Comparison of ENCODE assay signal across 17 mouse cellular contexts in genomic region chr13:53935174-53935699, GRCm38 (mm10).
DNase-seq lines count a peak whose midpoint lies in the region; ATAC-seq and TF ChIP-seq lines count a peak whose summit lies in the region.
"Had no signal": no experiment of that assay in that cellular context is flagged by ENCODE, and none has a peak within 500 bp of the region (broad histone marks: within the 10 kb centered on the region; RNA-seq: fewer than 3 reads in every experiment).

No protein-coding gene starts in this region.

- peak; percentile 11 to 30 for DNase-seq in cerebellum, adult 18-20 months
- DNase-seq in cerebellum, adult 9-11 months = no peak
- DNase-seq in forebrain, embryonic 11.5 days (ENCODE audit: low spot score) = no peak
- DNase-seq in hindbrain, postnatal 0 days (ENCODE audit: low spot score) = peak; percentile 28
- DNase-seq in hindbrain, embryonic 10.5 days (ENCODE audit: low spot score) = no peak
- DNase-seq in brain, embryonic 14.5 days (ENCODE audit: low read depth) = peak; percentile 71
- no peak for DNase-seq in adrenal gland, postnatal 10 days
- DNase-seq: adrenal gland, postnatal 14 days; gastrocnemius, postnatal 36 days; heart, adult 11 months; heart, postnatal 36 days; kidney, adult 11 months; kidney, adult 9 months had no signal

- WGBS in forebrain, embryonic 13.5 days = 76% methylated on average over 14 of the region's 14 CpGs
- WGBS in forebrain, embryonic 11.5 days = 87% methylated on average over 14 of the region's 14 CpGs
- 61% methylated on average over 14 of the region's 14 CpGs for WGBS in hindbrain, postnatal 0 days
- WGBS in hindbrain, embryonic 10.5 days = 88% methylated on average over 14 of the region's 14 CpGs

- H3K9me3 ChIP-seq in forebrain, embryonic 13.5 days (replicated peaks) = no peaks in the 10 kb centered on the region
- no peaks in the 10 kb centered on the region for H3K9me3 ChIP-seq in forebrain, embryonic 11.5 days (ENCODE audit: control insufficient read depth, low read length)
- H3K9me3 ChIP-seq in hindbrain, postnatal 0 days (ENCODE audit: low read length) = no peaks in the 10 kb centered on the region
- no peaks in the 10 kb centered on the region for H3K9me3 ChIP-seq in hindbrain, embryonic 10.5 days
- H3K9me3 ChIP-seq: embryonic facial prominence, embryonic 12.5 days; heart, embryonic 13.5 days; hindbrain, embryonic 12.5 days had no signal

- H3K27ac ChIP-seq in forebrain, embryonic 13.5 days = peak overlapping the region; percentile 36; the same call in 1 of the 2 replicates
- no peak overlapping the region for H3K27ac ChIP-seq in forebrain, embryonic 11.5 days (ENCODE audit: low read depth, low read length)
- H3K27ac ChIP-seq in hindbrain, postnatal 0 days = no peak overlapping the region
- H3K27ac ChIP-seq in hindbrain, embryonic 10.5 days = no peak overlapping the region
- H3K27ac ChIP-seq: embryonic facial prominence, embryonic 12.5 days; heart, embryonic 13.5 days; hindbrain, embryonic 12.5 days had no signal

- H3K4me3 ChIP-seq in forebrain, embryonic 13.5 days = no peak overlapping the region
- H3K4me3 ChIP-seq in forebrain, embryonic 11.5 days (ENCODE audit: low read depth, low read length) = no peak overlapping the region
- no peak overlapping the region for H3K4me3 ChIP-seq in hindbrain, postnatal 0 days (ENCODE audit: low read length)
- H3K4me3 ChIP-seq in hindbrain, embryonic 10.5 days = no peak overlapping the region
- H3K4me3 ChIP-seq: embryonic facial prominence, embryonic 12.5 days; heart, embryonic 13.5 days; hindbrain, embryonic 12.5 days had no signal

- TF ChIP-seq CTCF in hindbrain, postnatal 0 days (IDR thresholded peaks at IDR 0.05; ENCODE audit: low read depth) = no peak
- TF ChIP-seq CTCF in brain, embryonic 14.5 days (IDR thresholded peaks at IDR 0.05; ENCODE audit: borderline replicate concordance, extremely low read depth, insufficient read depth, insufficient read length) = no peak

- no peak overlapping the region for H3K9ac ChIP-seq in forebrain, embryonic 13.5 days
- H3K9ac ChIP-seq in forebrain, embryonic 11.5 days (ENCODE audit: low read length) = no peak overlapping the region
- H3K9ac ChIP-seq in hindbrain, postnatal 0 days (replicated peaks; ENCODE audit: low read length) = no peak overlapping the region
- H3K9ac ChIP-seq: embryonic facial prominence, embryonic 12.5 days; heart, embryonic 13.5 days; hindbrain, embryonic 12.5 days had no signal

- no peak overlapping the region for H3K4me2 ChIP-seq in forebrain, embryonic 13.5 days
- no peak overlapping the region for H3K4me2 ChIP-seq in forebrain, embryonic 11.5 days (ENCODE audit: low read depth, low read length, severe bottlenecking)
- H3K4me2 ChIP-seq in hindbrain, postnatal 0 days (ENCODE audit: low read depth, low read length) = no peak overlapping the region
- H3K4me2 ChIP-seq: embryonic facial prominence, embryonic 12.5 days; heart, embryonic 13.5 days; hindbrain, embryonic 12.5 days had no signal

- no peaks in the 10 kb centered on the region for H3K36me3 ChIP-seq in forebrain, embryonic 13.5 days (ENCODE audit: poor library complexity, severe bottlenecking)
- H3K36me3 ChIP-seq in forebrain, embryonic 11.5 days (ENCODE audit: control insufficient read depth, insufficient read depth, low read length) = no peaks in the 10 kb centered on the region
- no peaks in the 10 kb centered on the region for H3K36me3 ChIP-seq in hindbrain, postnatal 0 days (ENCODE audit: insufficient read depth, low read length)
- H3K36me3 ChIP-seq in hindbrain, embryonic 10.5 days = no peaks in the 10 kb centered on the region
- H3K36me3 ChIP-seq: embryonic facial prominence, embryonic 12.5 days; heart, embryonic 13.5 days; hindbrain, embryonic 12.5 days had no signal

- TF ChIP-seq POLR2A in brain, embryonic 14.5 days (IDR thresholded peaks at IDR 0.05; ENCODE audit: borderline replicate concordance, extremely low read depth, insufficient read depth, insufficient read length, poor library complexity, severe bottlenecking) = no peak

- no peaks in the 10 kb centered on the region for H3K4me1 ChIP-seq in forebrain, embryonic 13.5 days
- H3K4me1 ChIP-seq in forebrain, embryonic 11.5 days (replicated peaks; ENCODE audit: control insufficient read depth, insufficient read depth, low read length) = no peaks in the 10 kb centered on the region
- H3K4me1 ChIP-seq in hindbrain, postnatal 0 days (ENCODE audit: insufficient read depth, low read length) = no peaks in the 10 kb centered on the region
- no peaks in the 10 kb centered on the region for H3K4me1 ChIP-seq in hindbrain, embryonic 10.5 days (replicated peaks)
- H3K4me1 ChIP-seq: embryonic facial prominence, embryonic 12.5 days; heart, embryonic 13.5 days; hindbrain, embryonic 12.5 days had no signal

- H3K27me3 ChIP-seq in forebrain, embryonic 13.5 days = no peaks in the 10 kb centered on the region
- H3K27me3 ChIP-seq in forebrain, embryonic 11.5 days (ENCODE audit: control insufficient read depth, insufficient read depth, low read length) = no peaks in the 10 kb centered on the region
- no peaks in the 10 kb centered on the region for H3K27me3 ChIP-seq in hindbrain, postnatal 0 days (ENCODE audit: insufficient read depth, low read length)
- H3K27me3 ChIP-seq in hindbrain, embryonic 10.5 days (ENCODE audit: insufficient read depth, poor library complexity, severe bottlenecking) = no peaks in the 10 kb centered on the region
- H3K27me3 ChIP-seq: embryonic facial prominence, embryonic 12.5 days; heart, embryonic 13.5 days; hindbrain, embryonic 12.5 days had no signal

- ATAC-seq in forebrain, embryonic 13.5 days = no peak
- ATAC-seq in forebrain, embryonic 11.5 days (replicated peaks; ENCODE audit: low FRiP score) = no peak
- no peak for ATAC-seq in hindbrain, postnatal 0 days

Comparison
In these comparisons a context has a peak if more than half of its experiments do, and no peak if none do; other contexts are left out.
1. DNase-seq: peak in cerebellum, adult 18-20 months (2 of 2), hindbrain, postnatal 0 days (single experiment) and brain, embryonic 14.5 days (single experiment); none in cerebellum, adult 9-11 months (single experiment), forebrain, embryonic 11.5 days (single experiment), hindbrain, embryonic 10.5 days (single experiment) and adrenal gland, postnatal 10 days (single experiment).